ENCODE assay signal across 11 mouse cellular contexts in the genomic region with DNA sequence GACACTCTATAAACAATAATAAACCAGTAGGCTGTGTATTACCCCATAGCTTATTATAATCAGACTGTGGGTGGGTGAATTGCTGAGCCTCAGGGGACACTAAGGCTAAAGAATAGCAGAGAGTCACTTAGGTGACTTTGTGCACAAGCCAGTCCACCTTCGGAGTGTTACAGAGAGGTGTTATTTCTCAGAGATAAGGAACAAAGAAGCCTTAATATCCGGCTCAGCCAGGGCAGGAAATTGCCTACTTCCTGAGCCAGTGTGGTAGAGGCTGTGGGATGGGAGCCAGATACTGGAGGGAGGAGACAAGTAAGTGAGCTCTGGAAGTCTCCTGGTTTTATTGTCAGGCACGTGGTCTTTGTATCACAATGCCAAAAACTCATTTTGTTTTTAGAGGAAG. TPM values are rescaled to one million over a fixed set of nuclear protein-coding genes. Genes with fewer than 3 reads are reported as not detected.
DNase-seq lines count a peak whose midpoint lies in the region; ATAC-seq and TF ChIP-seq lines count a peak whose summit lies in the region.
"Had no signal": no experiment of that assay in that cellular context is flagged by ENCODE, and none has a peak within 500 bp of the region (broad histone marks: within the 10 kb centered on the region; RNA-seq: fewer than 3 reads in every experiment).

No protein-coding gene starts in this region.

- H3K36me3 ChIP-seq in heart, embryonic 10.5 days, result no peaks in the 10 kb centered on the region
- no peaks in the 10 kb centered on the region for H3K36me3 ChIP-seq in embryonic facial prominence, embryonic 11.5 days (replicated peaks; ENCODE audit: control insufficient read depth, insufficient read depth, low read depth, low read length)
- no peaks in the 10 kb centered on the region for H3K36me3 ChIP-seq in kidney, adult 2 months (ENCODE audit: control insufficient read depth, insufficient read depth, low read length)
- no peaks in the 10 kb centered on the region for H3K36me3 ChIP-seq in forebrain, embryonic 13.5 days (ENCODE audit: poor library complexity, severe bottlenecking)
- H3K36me3 ChIP-seq: heart, embryonic 15.5 days had no signal

- TF ChIP-seq CTCF in kidney, adult 2 months (conservative IDR thresholded peaks at IDR 0.05; ENCODE audit: insufficient read depth, insufficient read length, low read depth, low read length), result no peak

- H3K4me2 ChIP-seq in embryonic facial prominence, embryonic 11.5 days (ENCODE audit: low read depth, low read length), result no peak overlapping the region
- no peak overlapping the region for H3K4me2 ChIP-seq in forebrain, embryonic 13.5 days
- H3K4me2 ChIP-seq: heart, embryonic 15.5 days had no signal

- WGBS in heart, embryonic 10.5 days, result 12% methylated on average over 3 of the region's 3 CpGs
- 13% methylated on average over 3 of the region's 3 CpGs for WGBS in embryonic facial prominence, embryonic 11.5 days
- 11% methylated on average over 3 of the region's 3 CpGs for whole genome bisulfite sequencing in kidney, adult 2 months
- 62% methylated on average over 3 of the region's 3 CpGs for WGBS in forebrain, embryonic 13.5 days

- no peaks in the 10 kb centered on the region for H3K27me3 ChIP-seq in heart, embryonic 10.5 days (ENCODE audit: insufficient read depth, poor library complexity, severe bottlenecking)
- H3K27me3 ChIP-seq in embryonic facial prominence, embryonic 11.5 days (ENCODE audit: control insufficient read depth, insufficient read depth, low read length), result no peaks in the 10 kb centered on the region
- H3K27me3 ChIP-seq in kidney, adult 2 months (replicated peaks; ENCODE audit: control insufficient read depth, insufficient read depth, low read length), result no peaks in the 10 kb centered on the region
- no peaks in the 10 kb centered on the region for H3K27me3 ChIP-seq in forebrain, embryonic 13.5 days
- H3K27me3 ChIP-seq: heart, embryonic 15.5 days had no signal

- no peak overlapping the region for H3K27ac ChIP-seq in heart, embryonic 10.5 days
- no peak overlapping the region for H3K27ac ChIP-seq in embryonic facial prominence, embryonic 11.5 days (replicated peaks; ENCODE audit: low read depth, low read length)
- no peak overlapping the region for H3K27ac ChIP-seq in kidney, adult 2 months (ENCODE audit: insufficient read depth, low read depth, low read length)
- H3K27ac ChIP-seq in forebrain, embryonic 13.5 days, result no peak overlapping the region
- H3K27ac ChIP-seq: heart, embryonic 15.5 days; liver, embryonic 14.5 days had no signal

- no peak for TF ChIP-seq POLR2A in kidney, adult 2 months (IDR thresholded peaks at IDR 0.05; ENCODE audit: low read depth, low read length)

- no peaks in the 10 kb centered on the region for H3K9me3 ChIP-seq in heart, embryonic 10.5 days
- H3K9me3 ChIP-seq in embryonic facial prominence, embryonic 11.5 days (replicated peaks; ENCODE audit: control insufficient read depth, low read length), result no peaks in the 10 kb centered on the region
- no peaks in the 10 kb centered on the region for H3K9me3 ChIP-seq in forebrain, embryonic 13.5 days (replicated peaks)
- H3K9me3 ChIP-seq: heart, embryonic 15.5 days had no signal

- peak; percentile 7 to 27 for DNase-seq in heart, adult 18-20 months
- no peak for DNase-seq in heart, embryonic 10.5 days (ENCODE audit: low spot score)
- DNase-seq in embryonic facial prominence, embryonic 11.5 days (ENCODE audit: low spot score), result peak; percentile 42
- peak; percentile 49 for DNase-seq in kidney, adult 2 months
- DNase-seq in lung, postnatal 10 days, result peak; percentile 61
- DNase-seq in cerebellum, postnatal 36 days, result no peak
- DNase-seq in cerebellum, adult 18-20 months, result no peak
- DNase-seq: thymus, postnatal 36 days had no signal

- no peak overlapping the region for H3K9ac ChIP-seq in embryonic facial prominence, embryonic 11.5 days (replicated peaks; ENCODE audit: low read length)
- H3K9ac ChIP-seq in forebrain, embryonic 13.5 days, result no peak overlapping the region
- H3K9ac ChIP-seq: heart, embryonic 15.5 days; liver, embryonic 14.5 days had no signal

- no peak for ATAC-seq in embryonic facial prominence, embryonic 11.5 days (replicated peaks; ENCODE audit: insufficient number of reproducible peaks, low FRiP score, low TSS enrichment, low read depth)
- no peak for ATAC-seq in forebrain, embryonic 13.5 days

- no peak overlapping the region for H3K4me3 ChIP-seq in heart, embryonic 10.5 days
- no peak overlapping the region for H3K4me3 ChIP-seq in embryonic facial prominence, embryonic 11.5 days (ENCODE audit: low read depth, low read length)
- H3K4me3 ChIP-seq in kidney, adult 2 months (ENCODE audit: insufficient read depth, low read depth, low read length), result no peak overlapping the region
- H3K4me3 ChIP-seq in forebrain, embryonic 13.5 days, result no peak overlapping the region
- H3K4me3 ChIP-seq: heart, embryonic 15.5 days had no signal

- H3K4me1 ChIP-seq in heart, embryonic 10.5 days, result peaks cover 9% of the 10 kb centered on the region; the same call in 1 of the 2 replicates
- H3K4me1 ChIP-seq in embryonic facial prominence, embryonic 11.5 days (ENCODE audit: control insufficient read depth, insufficient read depth, low read length), result no peaks in the 10 kb centered on the region
- H3K4me1 ChIP-seq in kidney, adult 2 months (ENCODE audit: control insufficient read depth, insufficient read depth, low read length), result 0 out of 2 replicates have a peak, but pooled peaks cover 3% of the 10 kb centered on the region
- H3K4me1 ChIP-seq in forebrain, embryonic 13.5 days, result no peaks in the 10 kb centered on the region

RNA-seq across cellular contexts. Expression of a gene that starts 40.4 kb away (rescaled TPM):
- total RNA-seq in heart, adult 18-20 months (2021), result 1 to 10 TPM; 1.9 to 3.1 TPM
- 14.2 and 15.3 TPM in 2 replicates for polyA plus RNA-seq in heart, embryonic 10.5 days (2016; fragmentation: Nextera tagmentation; extraction: Ambion mirVana)
- 38.9 and 41.9 TPM in 2 replicates for polyA plus RNA-seq in embryonic facial prominence, embryonic 11.5 days (2014; fragmentation: Nextera tagmentation; extraction: Ambion mirVana)
- 1.6 and 2.4 TPM in 2 replicates for polyA plus RNA-seq in kidney, adult 2 months (2012; rRNA removed)
- polyA plus RNA-seq in forebrain, embryonic 13.5 days (2015; fragmentation: Nextera tagmentation; extraction: Ambion mirVana), result 25.2 and 28.9 TPM in 2 replicates

Comparison
In these comparisons a context has a peak if more than half of its experiments do, and no peak if none do; other contexts are left out.
1. DNase-seq: peak in heart, adult 18-20 months (2 of 2), embryonic facial prominence, embryonic 11.5 days (single experiment), kidney, adult 2 months (single experiment) and lung, postnatal 10 days (single experiment); none in heart, embryonic 10.5 days (single experiment), cerebellum, postnatal 36 days (0 of 2) and cerebellum, adult 18-20 months (0 of 2).